Mouse (Mus musculus): ENCODE data around the gene Utrn.

GRCm38 (mm10) chr10:12574760-12575159 lies 294.4 kb downstream of the Utrn start:
- TF ChIP-seq CTCF (IDR thresholded peaks at IDR 0.05) (no peak), POLR2A (IDR thresholded peaks at IDR 0.05; ENCODE audit: insufficient read depth, low read depth, low read length) (no peak), EP300 (IDR thresholded peaks at IDR 0.05; ENCODE audit: insufficient read depth, low read depth, low read length) (no peak)
